Mouse (Mus musculus) ES-E14 (cell line): ENCODE results near the gene Slc17a9. TPM values are rescaled to one million over a fixed set of nuclear protein-coding genes. Genes with fewer than 3 reads are reported as not detected.

Experiments used
- DNase-seq: peaks from one replicate; pipeline ENCODE4 v3.0.0-alpha.2; 2013; ENCODE audit warnings: low read depth, low spot score
- H3K27ac ChIP-seq: 2 replicates; pipeline ENCODE4 v1.5.1; 2012; ENCODE audit warnings: low read depth, mild to moderate bottlenecking, low read length, moderate library complexity, mixed read lengths; ENCODE audit not compliant: poor library complexity, insufficient read depth, severe bottlenecking
- H3K36me3 ChIP-seq: 2 replicates; pipeline ENCODE4 v1.6.1; 2012; ENCODE audit warnings: mild to moderate bottlenecking, low read length, moderate library complexity, mixed read lengths; ENCODE audit not compliant: control insufficient read depth, poor library complexity, insufficient read depth, severe bottlenecking
- H3K4me1 ChIP-seq, 2 experiments: fragments of 150-350 bp in 1 of 2; sonication (generic) in 1 of 2; 2 replicates each; pipeline ENCODE4 v1.6.1; 2012; ENCODE audit warnings: low read length in 2 of 2, mild to moderate bottlenecking in 1 of 2, mixed read lengths in 1 of 2; ENCODE audit not compliant: control insufficient read depth in 2 of 2, insufficient read depth in 2 of 2, poor library complexity in 1 of 2
- H3K4me3 ChIP-seq, 2 experiments: fragments of 150-350 bp in 1 of 2; sonication (generic) in 1 of 2; 2 replicates each; pipeline ENCODE4 v1.5.1; 2012; ENCODE audit warnings: low read length in 2 of 2, low read depth in 1 of 2, mild to moderate bottlenecking in 1 of 2, mixed read lengths in 1 of 2; ENCODE audit not compliant: insufficient read depth in 1 of 2, poor library complexity in 1 of 2, severe bottlenecking in 1 of 2
- H3K9ac ChIP-seq: 2 replicates; pipeline ENCODE4 v1.6.1; 2012; ENCODE audit warnings: low read depth, mild to moderate bottlenecking, low read length, mixed read lengths; ENCODE audit not compliant: poor library complexity, insufficient read depth, severe bottlenecking
- H3K9me3 ChIP-seq: fragments of 150-350 bp; sonication (generic); 2 replicates; pipeline ENCODE4 v1.6.1; 2012; ENCODE audit warnings: low read depth, mild to moderate bottlenecking, low read length; ENCODE audit not compliant: control insufficient read depth, insufficient read depth
- CHD2 ChIP-seq: IDR thresholded peaks from 2 replicates; pipeline ENCODE4 v1.6.1; 2014; ENCODE audit warnings: mild to moderate bottlenecking, low read depth, low read length, inconsistent platforms
- HCFC1 ChIP-seq: IDR thresholded peaks from 2 replicates; pipeline ENCODE4 v1.6.1; 2012; ENCODE audit warnings: low read length, inconsistent platforms, borderline replicate concordance; ENCODE audit not compliant: insufficient read depth
- MAFK ChIP-seq: IDR thresholded peaks from 2 replicates; pipeline ENCODE4 v1.6.1; 2014; ENCODE audit warnings: mild to moderate bottlenecking, low read depth, low read length, inconsistent platforms; ENCODE audit not compliant: insufficient read depth
- ZC3H11A ChIP-seq: IDR thresholded peaks from 2 replicates; pipeline ENCODE4 v1.6.1; 2012; ENCODE audit warnings: low read depth, mild to moderate bottlenecking, inconsistent platforms, low read length, borderline replicate concordance
- ZNF384 ChIP-seq: IDR thresholded peaks from 2 replicates; pipeline ENCODE4 v1.6.1; 2012; ENCODE audit warnings: low read depth, low read length, inconsistent platforms
- in situ Hi-C, 2 experiments: fragments of 600-800 bp; cut with MboI; formaldehyde crosslinking; loops; one replicate each; pipeline ENCODE4 v1.15.1; 2025; ENCODE audit warnings: low sequenced_read_pairs in 2 of 2, inconsistent platforms in 1 of 2; ENCODE audit not compliant: unreplicated experiment in 2 of 2
- total RNA-seq: library from RNA; depleted of rRNA; stranded (reverse); fragments of 300-350 nt; gene quantifications from 2 replicates; pipeline ENCODE4 v1.2.3, GENCODE M21; 2012

Gene Slc17a9
- total RNA-seq, 1 experiment: 12.0 TPM

GRCm38 (mm10) chr2:180764986-180765385 lies 39.9 kb downstream of the Slc17a9 start:
- TF ChIP-seq ZC3H11A (no peak), MAFK (no peak), CHD2 (no peak), ZNF384 (no peak), HCFC1 (no peak)
- DNase-seq: no peak
- in situ Hi-C loops: no loop called here

GRCm38 (mm10) chr2:180765713-180766112 lies 40.6 kb downstream of the Slc17a9 start:
- no peak overlapping the region for H3K4me3 ChIP-seq
- no peaks in the 10 kb centered on the region for H3K36me3 ChIP-seq
- in situ Hi-C loops: no loop called here
- no peak overlapping the region for H3K9ac ChIP-seq
- H3K27ac ChIP-seq: no peak overlapping the region
- peaks cover 0 to 2% of the 10 kb centered on the region in 2 experiments; a peak in 1 of 4 replicates for H3K4me1 ChIP-seq
- TF ChIP-seq MAFK (peak; percentile 79), ZC3H11A (no peak)
- H3K9me3 ChIP-seq: no peaks in the 10 kb centered on the region
- no peak for DNase-seq

More at GRCm38 (mm10) chr2:180764986-180765385, 39.9 kb downstream of the Slc17a9 start:
- Histone ChIP-seq H3K4me1 (0 out of 4 replicates have a peak, but pooled peaks cover 0 to 2% of the 10 kb centered on the region in 2 experiments), H3K9me3 (no peaks in the 10 kb centered on the region), H3K9ac (no peak overlapping the region), H3K27ac (no peak overlapping the region), H3K36me3 (no peaks in the 10 kb centered on the region), H3K4me3 (no peak overlapping the region)

- Histone ChIP-seq H3K4me3 (no peak overlapping the region), H3K9ac (no peak overlapping the region), H3K27ac (no peak overlapping the region), H3K9me3 (no peaks in the 10 kb centered on the region), H3K36me3 (no peaks in the 10 kb centered on the region), H3K4me1 (peaks cover 0 to 6% of the 10 kb centered on the region in 2 experiments; a peak in 1 of 4 replicates)
- in situ Hi-C loops: loop anchor here in 1 of 2 experiments (25.0 kb wide), 1 partner anchor 213 kb away; no protein-coding TSS in a partner anchor
- no peak for TF ChIP-seq CHD2
- no peak for TF ChIP-seq MAFK
- TF ChIP-seq ZC3H11A: no peak
- no peak for TF ChIP-seq HCFC1
- DNase-seq: no peak
Measured at GRCm38 (mm10) chr2:180775223-180775622, 50.2 kb downstream of the Slc17a9 start.

- Histone ChIP-seq H3K4me1 (peaks cover 0 to 6% of the 10 kb centered on the region in 2 experiments; a peak in 1 of 4 replicates), H3K9me3 (no peaks in the 10 kb centered on the region), H3K27ac (no peak overlapping the region), H3K36me3 (no peaks in the 10 kb centered on the region), H3K4me3 (peak overlapping the region; percentile 40 to 62; a peak in 3 of 4 replicates), H3K9ac (no peak overlapping the region)
- in situ Hi-C loops: loop anchor here in 1 of 2 experiments (25.0 kb wide), 1 partner anchor 213 kb away; no protein-coding TSS in a partner anchor
- TF ChIP-seq MAFK (no peak), HCFC1 (no peak), ZC3H11A (no peak), CHD2 (no peak), ZNF384 (no peak)
- no peak for DNase-seq
Measured at GRCm38 (mm10) chr2:180775641-180776040, 50.6 kb downstream of the Slc17a9 start.

GRCm38 (mm10) chr2:180776793-180777192 lies 51.7 kb downstream of the Slc17a9 start, which contains the start of gene Bhlhe23:
Gene Bhlhe23, minus strand, starts transcription at chr2:180776900.
- Histone ChIP-seq H3K9ac (0 out of 2 replicates have a peak within 1 kb of the TSS, but pooled peaks have one; percentile 13), H3K4me1 (peaks cover 0 to 6% of the 10 kb centered on the region in 2 experiments; a peak in 1 of 4 replicates), H3K4me3 (peak within 1 kb of the TSS; percentile 40 to 62; a peak in 3 of 4 replicates), H3K9me3 (no peaks in the 10 kb centered on the region), H3K36me3 (no peaks in the 10 kb centered on the region), H3K27ac (no peak within 1 kb of the TSS)
- TF ChIP-seq ZC3H11A (no peak), CHD2 (no peak), ZNF384 (no peak)
- in situ Hi-C loops: loop anchor here in 1 of 2 experiments (25.0 kb wide), 1 partner anchor 214 kb away; no protein-coding TSS in a partner anchor
- no peak for DNase-seq
